Mouse (Mus musculus): ENCODE results near the gene Nde1. TPM values are rescaled to one million over a fixed set of nuclear protein-coding genes. Genes with fewer than 3 reads are reported as not detected.
A peak's percentile ranks its signal among the peaks of the same experiment; 100 is the strongest.

Nde1 gene
- polyA plus RNA-seq (2012; rRNA removed) (30.7 and 43.3 TPM in 2 replicates), polyA plus RNA-seq (2014; fragmentation: Nextera tagmentation; extraction: Ambion mirVana) (41.8 and 44.9 TPM in 2 replicates)

DNA sequence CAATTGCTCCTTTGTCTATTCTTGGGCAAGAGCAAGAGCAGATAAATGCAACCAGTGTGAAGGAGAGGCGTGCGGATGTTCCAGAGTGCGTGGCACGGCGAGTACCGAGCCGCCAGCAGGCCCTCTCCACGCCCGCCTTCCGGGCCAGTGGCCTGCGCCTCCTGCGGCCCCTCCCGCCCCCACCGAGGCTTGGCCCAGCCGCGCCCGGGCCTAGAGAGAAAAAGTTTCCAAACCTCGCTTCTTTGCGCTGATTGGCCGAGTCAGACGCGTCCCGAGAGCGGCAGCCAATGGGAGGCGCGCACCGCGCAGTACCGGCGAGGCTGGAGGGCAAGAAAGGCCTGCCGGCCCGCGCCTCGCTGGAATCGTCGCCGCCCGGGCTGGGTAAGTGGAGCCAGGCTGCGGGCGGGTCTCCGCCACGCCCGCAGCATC lies at the start of gene Nde1, which contains the start of gene Marf1:
Gene Nde1, plus strand, starts transcription at position 288 of the 429 bp plus-strand sequence.
Gene Marf1, minus strand, starts transcription at position 364 of the 429 bp plus-strand sequence.
- peak within 1 kb of the TSS; percentile 86 for H3K27ac ChIP-seq
- H3K27me3 ChIP-seq (ENCODE audit: control insufficient read depth, insufficient read depth, low read length), result no peaks in the 10 kb centered on the region
- H3K9ac ChIP-seq (replicated peaks), result peak within 1 kb of the TSS; percentile 98
- peak within 1 kb of the TSS; percentile 93 to 96 for H3K4me3 ChIP-seq (ENCODE audit: insufficient read depth in 1 of 2, low read depth in 2 of 2, low read length in 2 of 2)
- DNase-seq (ENCODE audit: low read depth in 3 of 3, low spot score in 3 of 3) (peak; percentile 91 to 93 (median 93)), ATAC-seq (ENCODE audit: insufficient read depth) (peak; percentile 86)
- TF ChIP-seq EP300 (IDR thresholded peaks at IDR 0.05; ENCODE audit: low read depth) (no peak), CTCF (IDR thresholded peaks at IDR 0.05; ENCODE audit: low read depth) (no peak)
- peaks cover 32 to 39% of the 10 kb centered on the region in 2 experiments for H3K4me1 ChIP-seq (replicated peaks; ENCODE audit: control insufficient read depth in 2 of 2, insufficient read depth in 2 of 2, low read length in 1 of 2)
- 0 out of 2 replicates have a peak, but pooled peaks cover 4% of the 10 kb centered on the region for H3K36me3 ChIP-seq (replicated peaks; ENCODE audit: control insufficient read depth, insufficient read depth, low read depth)
- under 1% methylated on average over 41 of the region's 43 CpGs for WGBS (ENCODE audit: insufficient replicate concordance)
- H3K4me2 ChIP-seq (ENCODE audit: low read depth), result peak within 1 kb of the TSS; percentile 96
- no peaks in the 10 kb centered on the region for H3K9me3 ChIP-seq (ENCODE audit: control insufficient read depth, low read length)

DNA sequence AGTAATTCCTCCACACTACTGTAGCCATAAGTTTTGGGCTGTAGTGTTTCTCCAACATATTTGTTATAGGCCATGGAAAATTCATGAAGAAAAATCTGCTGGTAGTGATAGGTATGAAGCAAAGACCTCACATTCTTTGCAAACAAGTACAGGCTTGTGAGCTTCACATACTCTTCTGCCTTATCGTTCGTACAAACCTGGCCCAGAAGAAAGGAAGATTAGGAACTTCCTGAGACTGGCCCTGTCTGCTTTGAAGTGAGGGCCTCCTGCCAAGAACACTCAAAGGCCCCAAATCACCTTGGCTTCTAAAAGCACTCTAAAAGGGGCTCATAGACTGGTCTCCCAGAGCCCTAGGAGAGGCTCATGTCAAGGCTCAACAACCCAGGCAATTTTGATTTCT lies 45.8 kb upstream of the Nde1 start:
- Histone ChIP-seq H3K4me2 (ENCODE audit: low read depth) (no peak overlapping the region), H3K9me3 (ENCODE audit: control insufficient read depth, low read length) (no peaks in the 10 kb centered on the region), H3K4me1 (replicated peaks; ENCODE audit: control insufficient read depth in 2 of 2, insufficient read depth in 2 of 2, low read length in 1 of 2) (no peaks in the 10 kb centered on the region), H3K27ac (no peak overlapping the region), H3K27me3 (ENCODE audit: control insufficient read depth, insufficient read depth, low read length) (no peaks in the 10 kb centered on the region), H3K9ac (replicated peaks) (no peak overlapping the region), H3K36me3 (replicated peaks; ENCODE audit: control insufficient read depth, insufficient read depth, low read depth) (peaks cover 5% of the 10 kb centered on the region), H3K4me3 (ENCODE audit: insufficient read depth in 1 of 2, low read depth in 2 of 2, low read length in 2 of 2) (no peak overlapping the region)
- ATAC-seq (ENCODE audit: insufficient read depth) (no peak), DNase-seq (ENCODE audit: low read depth in 3 of 3, low spot score in 3 of 3) (no peak)
- 64% methylated on average over 2 of the region's 2 CpGs for WGBS (ENCODE audit: insufficient replicate concordance)
- TF ChIP-seq CTCF (IDR thresholded peaks at IDR 0.05; ENCODE audit: low read depth) (no peak), EP300 (IDR thresholded peaks at IDR 0.05; ENCODE audit: low read depth) (no peak)

DNA sequence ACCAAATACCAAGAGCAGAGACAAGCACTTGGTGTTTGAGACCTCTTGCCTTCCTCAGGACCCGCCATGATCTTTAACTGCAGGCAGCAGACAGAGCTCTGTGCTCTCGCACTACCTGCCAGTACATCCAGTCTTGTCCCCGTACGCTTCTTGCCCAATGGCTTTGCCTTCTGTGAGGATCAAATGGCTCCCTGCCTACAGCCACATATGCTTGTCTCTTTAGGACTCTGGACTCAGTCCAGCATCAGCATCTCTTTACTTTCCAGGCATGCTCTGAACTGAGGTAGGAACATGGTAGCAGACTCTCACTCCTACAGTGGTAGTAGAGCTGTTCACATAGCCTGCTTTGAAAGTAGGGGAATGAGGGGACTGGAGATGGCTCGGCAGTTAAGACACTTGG lies 42.1 kb upstream of the Nde1 start:
- peaks cover 11% of the 10 kb centered on the region for H3K36me3 ChIP-seq (replicated peaks; ENCODE audit: control insufficient read depth, insufficient read depth, low read depth)
- H3K4me1 ChIP-seq (replicated peaks; ENCODE audit: control insufficient read depth in 2 of 2, insufficient read depth in 2 of 2, low read length in 1 of 2), result no peaks in the 10 kb centered on the region
- H3K27me3 ChIP-seq (ENCODE audit: control insufficient read depth, insufficient read depth, low read length), result no peaks in the 10 kb centered on the region
- no peak overlapping the region for H3K9ac ChIP-seq (replicated peaks)
- H3K27ac ChIP-seq, result no peak overlapping the region
- 79% methylated on average over 5 of the region's 5 CpGs for WGBS (ENCODE audit: insufficient replicate concordance)
- ATAC-seq (ENCODE audit: insufficient read depth) (no peak), DNase-seq (ENCODE audit: low read depth in 3 of 3, low spot score in 3 of 3) (no peak)
- TF ChIP-seq EP300 (IDR thresholded peaks at IDR 0.05; ENCODE audit: low read depth) (no peak), CTCF (IDR thresholded peaks at IDR 0.05; ENCODE audit: low read depth) (no peak)
- H3K9me3 ChIP-seq (ENCODE audit: control insufficient read depth, low read length), result no peaks in the 10 kb centered on the region
- no peak overlapping the region for H3K4me2 ChIP-seq (ENCODE audit: low read depth)
- no peak overlapping the region for H3K4me3 ChIP-seq (ENCODE audit: insufficient read depth in 1 of 2, low read depth in 2 of 2, low read length in 2 of 2)

DNA sequence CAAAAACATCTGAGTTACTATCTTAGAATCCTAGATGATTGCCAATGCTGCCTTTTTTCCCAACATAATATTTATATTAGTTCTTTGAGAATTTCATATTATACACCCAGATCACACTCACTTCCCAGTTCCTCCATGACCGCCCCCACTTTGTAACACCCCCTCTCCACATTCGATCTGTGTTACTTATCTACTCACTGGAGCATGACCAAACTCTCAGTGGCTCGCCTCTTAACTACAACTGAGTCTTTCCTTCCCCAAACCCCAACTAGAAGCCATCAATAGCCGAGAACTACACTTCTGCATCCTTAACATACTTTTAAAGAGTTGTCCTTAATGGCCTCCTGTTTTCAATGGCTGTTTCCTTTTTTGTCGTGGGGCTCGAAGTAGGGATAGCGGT lies 41.5 kb upstream of the Nde1 start:
- Histone ChIP-seq H3K4me1 (replicated peaks; ENCODE audit: control insufficient read depth in 2 of 2, insufficient read depth in 2 of 2, low read length in 1 of 2) (no peaks in the 10 kb centered on the region), H3K9me3 (ENCODE audit: control insufficient read depth, low read length) (no peaks in the 10 kb centered on the region), H3K4me2 (ENCODE audit: low read depth) (no peak overlapping the region), H3K27ac (no peak overlapping the region), H3K9ac (replicated peaks) (no peak overlapping the region), H3K4me3 (ENCODE audit: insufficient read depth in 1 of 2, low read depth in 2 of 2, low read length in 2 of 2) (no peak overlapping the region), H3K36me3 (replicated peaks; ENCODE audit: control insufficient read depth, insufficient read depth, low read depth) (peaks cover 16% of the 10 kb centered on the region), H3K27me3 (ENCODE audit: control insufficient read depth, insufficient read depth, low read length) (no peaks in the 10 kb centered on the region)
- no peak for DNase-seq (ENCODE audit: low read depth in 3 of 3, low spot score in 3 of 3)
- TF ChIP-seq CTCF (IDR thresholded peaks at IDR 0.05; ENCODE audit: low read depth) (no peak), EP300 (IDR thresholded peaks at IDR 0.05; ENCODE audit: low read depth) (no peak)
- WGBS (ENCODE audit: insufficient replicate concordance), result 87% methylated on average over 7 of the region's 7 CpGs
- no peak for ATAC-seq (ENCODE audit: insufficient read depth)

DNA sequence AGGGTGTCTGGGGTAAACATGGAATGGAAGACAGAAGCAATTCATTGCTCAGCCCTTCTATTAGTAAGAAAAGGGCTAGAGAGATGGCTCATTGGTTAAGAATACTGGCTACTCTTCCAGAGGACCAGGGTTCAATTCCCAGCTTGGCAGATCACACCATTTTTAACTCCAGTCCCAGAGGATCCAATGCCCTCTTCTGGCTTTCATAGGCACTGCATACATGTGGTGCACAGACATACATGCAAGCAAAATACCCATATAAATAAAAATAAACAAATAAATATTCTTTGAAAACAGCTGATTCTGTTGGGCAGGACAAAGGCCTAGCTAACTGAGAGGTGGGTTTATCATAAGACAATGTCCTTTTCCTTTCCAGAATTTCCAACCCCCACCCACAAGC lies 40.5 kb upstream of the Nde1 start:
- Histone ChIP-seq H3K27me3 (ENCODE audit: control insufficient read depth, insufficient read depth, low read length) (no peaks in the 10 kb centered on the region), H3K36me3 (replicated peaks; ENCODE audit: control insufficient read depth, insufficient read depth, low read depth) (peaks cover 22% of the 10 kb centered on the region), H3K9ac (replicated peaks) (no peak overlapping the region), H3K4me3 (ENCODE audit: insufficient read depth in 1 of 2, low read depth in 2 of 2, low read length in 2 of 2) (no peak overlapping the region), H3K4me2 (ENCODE audit: low read depth) (no peak overlapping the region), H3K27ac (no peak overlapping the region), H3K4me1 (replicated peaks; ENCODE audit: control insufficient read depth in 2 of 2, insufficient read depth in 2 of 2, low read length in 1 of 2) (no peaks in the 10 kb centered on the region), H3K9me3 (ENCODE audit: control insufficient read depth, low read length) (no peaks in the 10 kb centered on the region)
- ATAC-seq (ENCODE audit: insufficient read depth), result no peak
- no peak for DNase-seq (ENCODE audit: low read depth in 3 of 3, low spot score in 3 of 3)
- TF ChIP-seq CTCF (IDR thresholded peaks at IDR 0.05; ENCODE audit: low read depth) (peak; percentile 15; the same call in 1 of the 2 replicates), EP300 (IDR thresholded peaks at IDR 0.05; ENCODE audit: low read depth) (no peak)
